Mouse (Mus musculus) adrenal gland, postnatal 14 days (tissue): ENCODE measurements around the gene Gm10160. TPM values are rescaled to one million over a fixed set of nuclear protein-coding genes. Genes with fewer than 3 reads are reported as not detected.
A peak's percentile ranks its signal among the peaks of the same experiment; 100 is the strongest.

ENCODE experiments used
- DNase-seq: peaks from one replicate; pipeline ENCODE4 v3.0.0; 2021; ENCODE audit warnings: mixed read lengths
- total RNA-seq: library from RNA; stranded (reverse); gene quantifications from 2 replicates; pipeline ENCODE4 v1.2.3, GENCODE M21; 2021

The Gm10160 gene
- total RNA-seq, 1 experiment from 2014 or later = not detected

GRCm38 (mm10) chr7:81858236-81858635 lies 2.6 kb upstream of the Gm10160 start:
- DNase-seq = no peak

- DNase-seq = no peak
Observed at GRCm38 (mm10) chr7:81856221-81856620, 627 bp upstream of the Gm10160 start.

- DNase-seq = peak; percentile 21
Observed at GRCm38 (mm10) chr7:81854568-81855307, 856 bp downstream of the Gm10160 start.

- peak; percentile 35 for DNase-seq
Observed at GRCm38 (mm10) chr7:81851706-81852105, 3.9 kb downstream of the Gm10160 start.

GRCm38 (mm10) chr7:81850171-81850570 lies 5.4 kb downstream of the Gm10160 start:
- no peak for DNase-seq

GRCm38 (mm10) chr7:81849633-81850032 lies 6.0 kb downstream of the Gm10160 start:
- DNase-seq = no peak

GRCm38 (mm10) chr7:81849214-81849613 lies 6.4 kb downstream of the Gm10160 start:
- DNase-seq = no peak

GRCm38 (mm10) chr7:81847777-81848176 lies 7.8 kb downstream of the Gm10160 start:
- DNase-seq = no peak

GRCm38 (mm10) chr7:81847010-81847409 lies 8.6 kb downstream of the Gm10160 start:
- DNase-seq = peak; percentile 46

- no peak for DNase-seq
Observed at GRCm38 (mm10) chr7:81846008-81846407, 9.6 kb downstream of the Gm10160 start.

- no peak for DNase-seq
Observed at GRCm38 (mm10) chr7:81845313-81845712, 10.3 kb downstream of the Gm10160 start.

GRCm38 (mm10) chr7:81844801-81845200 lies 10.8 kb downstream of the Gm10160 start:
- no peak for DNase-seq

- DNase-seq = no peak
Observed at GRCm38 (mm10) chr7:81843903-81844302, 11.7 kb downstream of the Gm10160 start.

GRCm38 (mm10) chr7:81842998-81843397 lies 12.6 kb downstream of the Gm10160 start:
- no peak for DNase-seq

- no peak for DNase-seq
Observed at GRCm38 (mm10) chr7:81842141-81842540, 13.5 kb downstream of the Gm10160 start.

- DNase-seq = peak; percentile 60
Observed at GRCm38 (mm10) chr7:81841439-81841838, 14.2 kb downstream of the Gm10160 start.

- DNase-seq = no peak
Observed at GRCm38 (mm10) chr7:81840661-81841181, 14.9 kb downstream of the Gm10160 start.

GRCm38 (mm10) chr7:81839746-81840145 lies 15.8 kb downstream of the Gm10160 start:
- no peak for DNase-seq

- DNase-seq = peak; percentile 45
Observed at GRCm38 (mm10) chr7:81837771-81838170, 17.8 kb downstream of the Gm10160 start.

GRCm38 (mm10) chr7:81835430-81835829 lies 20.2 kb downstream of the Gm10160 start:
- no peak for DNase-seq

- no peak for DNase-seq
Observed at GRCm38 (mm10) chr7:81834847-81835246, 20.7 kb downstream of the Gm10160 start.

GRCm38 (mm10) chr7:81829379-81829894 lies 26.2 kb downstream of the Gm10160 start, which contains the start of gene Btbd1:
TSS of gene Btbd1 (minus strand) at chr7:81829431.
- peak; percentile 94 for DNase-seq

- peak; percentile 86 for DNase-seq
Observed at GRCm38 (mm10) chr7:81828681-81829378, 26.8 kb downstream of the Gm10160 start.
